Mouse (Mus musculus) c-Kit-positive CD71-positive TER-119-negative erythroid progenitor cells, embryonic 14.5 days (primary cell): ENCODE results near the gene Olfr1076.
"Not testable (repeated sequence)": the region's sequence is repeated elsewhere in the genome, so short reads cannot be mapped to it uniquely, and the experiment has no call there.

ENCODE experiments used
- DNase-seq: peaks from one replicate; pipeline ENCODE4 v3.0.0-alpha.2; 2013; ENCODE audit warnings: low read depth

The Olfr1076 gene

DNA sequence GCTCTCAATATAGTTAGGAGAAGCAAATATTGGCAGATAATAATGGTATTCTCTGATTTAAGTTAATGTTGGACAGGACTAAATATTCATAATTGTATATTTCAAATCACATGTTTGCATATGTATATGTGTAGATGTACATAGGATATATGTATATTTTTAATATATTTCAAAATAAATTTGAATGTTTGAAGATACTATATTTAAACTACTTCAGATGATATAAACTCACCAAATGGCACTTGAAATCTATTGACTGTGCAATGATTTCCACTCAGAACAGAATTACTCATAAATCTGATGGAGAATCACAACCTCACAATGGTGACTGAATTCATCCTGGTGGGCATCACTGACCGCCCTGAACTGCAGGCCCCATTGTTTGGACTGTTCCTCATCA, at the start of gene Olfr1076:
TSS of gene Olfr1076 (plus strand) at position 301 of the 400 bp plus-strand sequence.
- no peak for DNase-seq

DNA sequence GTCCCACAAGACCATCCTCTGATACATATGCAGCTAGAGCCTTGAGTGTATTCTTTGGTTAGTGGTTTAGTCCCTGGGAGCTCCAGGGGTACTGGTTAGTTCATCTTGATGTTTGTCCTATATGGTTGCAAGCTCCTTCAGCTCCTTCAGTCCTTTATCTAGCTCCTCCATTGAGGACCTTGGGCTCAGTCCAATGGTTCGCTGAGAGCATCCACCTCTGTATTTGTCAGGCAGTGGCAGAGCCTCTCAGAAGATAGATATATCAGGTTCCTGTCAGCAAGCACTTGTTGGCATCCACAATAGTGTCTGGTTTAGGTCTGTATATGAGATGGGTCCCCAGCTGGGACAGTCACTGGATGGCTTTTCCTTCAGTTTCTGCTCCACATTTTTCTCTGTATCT, 47.8 kb upstream of the Olfr1076 start:
- DNase-seq: no peak

DNA sequence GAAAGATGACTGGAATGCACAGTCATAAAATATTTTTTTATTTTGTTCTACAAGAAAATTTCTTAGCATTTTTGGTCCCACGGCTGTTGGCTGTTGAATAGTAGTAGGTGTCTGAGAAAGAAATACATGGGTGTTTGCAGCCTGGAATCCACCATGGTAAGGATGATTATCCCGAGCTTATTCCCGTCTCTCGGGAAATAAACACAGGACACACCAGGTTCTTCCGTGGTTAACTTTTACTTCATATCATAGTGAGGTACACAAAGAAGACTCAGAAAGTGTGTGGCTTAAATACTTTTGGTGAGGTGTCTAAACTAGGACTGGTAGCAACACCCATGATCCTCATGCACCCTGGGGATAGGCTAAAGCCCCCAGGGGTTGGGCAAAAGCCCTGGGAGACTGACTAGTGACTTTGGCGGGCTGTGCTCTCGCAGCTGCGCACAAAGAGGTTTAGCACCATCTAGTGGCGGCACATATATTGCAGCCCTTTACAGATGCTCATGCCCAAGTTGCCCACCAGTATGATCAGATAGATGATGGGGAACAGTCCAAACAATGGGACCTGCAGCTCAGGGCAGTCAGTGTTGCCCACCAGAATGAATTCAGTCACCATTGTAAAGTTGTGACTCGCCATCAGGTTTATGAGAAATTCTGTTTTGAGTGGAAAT, 43.7 kb upstream of the Olfr1076 start:
- no peak for DNase-seq

DNA sequence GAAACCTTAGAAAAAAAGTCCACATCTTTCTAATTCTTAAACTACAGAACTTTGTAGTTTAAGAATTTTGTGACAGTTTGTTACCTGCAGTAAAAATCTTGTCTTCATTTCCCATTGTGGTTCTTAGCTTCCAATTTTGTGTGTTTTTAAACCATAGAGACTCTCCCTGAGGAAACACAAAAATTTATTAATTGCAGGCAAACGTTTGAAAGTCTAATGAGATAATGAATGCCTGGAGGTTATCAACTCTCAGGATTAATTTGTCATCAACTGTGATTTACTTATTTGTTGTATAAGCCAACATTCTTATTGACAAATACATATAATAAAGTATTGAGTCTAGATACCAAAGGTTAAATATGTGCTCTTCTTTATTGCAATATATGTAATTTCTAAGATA, 21.0 kb upstream of the Olfr1076 start, which contains the start of gene Olfr228:
TSS of gene Olfr228 (minus strand) at position 101 of the 400 bp plus-strand sequence.
- no peak for DNase-seq

DNA sequence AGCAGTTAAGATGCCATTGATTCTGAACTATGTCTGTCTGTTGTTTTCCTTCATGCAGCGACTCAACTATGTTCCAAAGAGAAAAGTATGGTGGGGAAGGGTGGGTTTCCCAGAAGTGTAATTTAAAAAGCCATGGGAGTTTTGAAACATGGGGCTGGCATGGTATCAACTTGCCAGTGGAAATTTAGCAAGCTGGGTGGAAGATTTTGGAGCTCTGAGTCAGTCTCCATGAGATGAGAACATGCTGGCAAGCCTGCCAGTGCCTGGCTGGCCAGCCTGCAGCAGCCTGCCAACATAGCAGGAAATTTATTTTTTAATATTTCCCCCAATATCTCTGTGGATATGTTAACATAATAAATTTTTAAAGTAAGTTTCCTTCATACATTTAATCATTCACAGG, 22.7 kb downstream of the Olfr1076 start:
- no peak for DNase-seq

DNA sequence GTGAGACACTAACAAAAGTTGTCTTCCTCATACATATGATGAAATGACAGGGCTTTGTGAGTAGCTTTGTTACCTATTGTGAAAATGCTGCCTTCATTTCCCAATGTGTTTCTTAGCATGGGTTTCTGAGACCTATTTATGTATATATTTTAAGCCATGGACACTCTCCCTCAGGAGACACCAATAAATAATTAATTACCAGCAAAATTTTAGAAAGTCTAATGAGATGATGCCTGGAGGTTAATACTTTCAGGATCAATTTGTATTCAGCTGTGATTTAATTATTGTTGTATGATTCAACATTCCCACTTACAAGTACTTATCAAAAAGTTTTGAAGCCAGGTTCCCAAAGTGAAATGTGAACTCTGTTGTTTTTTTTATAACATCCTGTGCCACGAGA, 34.1 kb downstream of the Olfr1076 start, which contains the start of gene Olfr1079:
TSS of gene Olfr1079 (minus strand) at position 101 of the 400 bp plus-strand sequence.
- no peak for DNase-seq

DNA sequence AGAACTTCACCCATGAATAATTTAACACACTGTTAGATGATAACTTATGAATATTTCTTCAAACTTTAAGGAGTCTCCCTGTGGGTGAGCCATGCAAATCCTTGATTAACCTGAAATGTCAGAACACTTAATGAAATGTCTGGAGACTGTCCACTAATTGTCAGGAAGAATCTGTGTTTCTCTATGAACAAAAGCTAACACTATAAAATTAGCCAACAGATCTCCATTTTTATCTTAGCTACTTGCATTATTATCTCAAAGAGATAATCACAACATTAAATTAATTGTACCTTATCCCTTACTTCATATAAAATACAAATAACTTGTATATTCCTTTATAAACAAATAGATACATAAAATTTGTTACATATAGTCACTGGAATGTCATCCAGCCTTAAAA, 49.9 kb downstream of the Olfr1076 start, which contains the start of gene Olfr1080:
TSS of gene Olfr1080 (minus strand) at position 101 of the 400 bp plus-strand sequence.
- not testable (repeated sequence) for DNase-seq
